Mouse (Mus musculus): ENCODE data around the gene Tspear.
"Not testable (repeated sequence)": the region's sequence is repeated elsewhere in the genome, so short reads cannot be mapped to it uniquely, and the experiment has no call there.

Gene Tspear

DNA sequence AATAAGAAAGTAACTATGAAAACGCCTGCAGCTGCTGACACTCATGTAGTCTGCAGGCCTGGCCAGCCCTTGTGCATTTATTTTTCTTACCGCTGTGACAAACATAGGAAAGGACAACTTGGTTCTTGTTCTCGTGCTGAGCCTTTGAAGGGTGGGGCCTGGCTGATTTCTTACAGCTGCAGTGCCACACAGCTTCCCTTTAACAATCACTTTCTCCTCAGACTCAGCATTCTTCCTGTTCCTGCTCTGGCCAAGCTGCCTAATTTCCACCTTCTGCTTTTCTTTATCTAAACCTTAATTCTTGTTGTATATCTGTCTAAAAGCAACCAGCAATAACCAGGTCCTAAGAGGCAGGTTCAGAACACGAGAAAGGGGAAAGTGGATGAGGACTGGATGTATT, 27.4 kb downstream of the Tspear start:
- no peak for DNase-seq (ENCODE audit: low spot score)

DNA sequence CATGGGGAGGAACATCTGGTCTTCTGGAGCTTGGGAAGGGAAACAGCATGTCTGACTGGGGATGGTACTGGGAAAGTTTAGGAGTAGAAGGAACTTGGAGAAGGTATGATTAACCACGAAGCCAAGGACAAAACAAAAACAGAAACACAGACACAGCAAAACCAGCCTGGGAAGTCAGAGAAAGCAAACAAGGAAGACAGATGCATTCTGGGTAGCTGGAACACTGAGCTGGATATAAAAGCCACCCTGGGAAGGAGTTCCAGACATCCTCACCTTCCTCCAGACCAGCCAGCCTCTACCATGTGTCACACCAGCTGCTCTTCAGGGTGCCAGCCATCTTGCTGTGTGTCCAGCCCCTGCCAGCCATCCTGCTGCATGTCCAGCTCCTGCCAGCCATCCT, 29.1 kb downstream of the Tspear start, which contains the start of gene Gm10142:
Gene Gm10142, plus strand, starts transcription at position 301 of the 400 bp plus-strand sequence.
- DNase-seq (ENCODE audit: low spot score): no peak

DNA sequence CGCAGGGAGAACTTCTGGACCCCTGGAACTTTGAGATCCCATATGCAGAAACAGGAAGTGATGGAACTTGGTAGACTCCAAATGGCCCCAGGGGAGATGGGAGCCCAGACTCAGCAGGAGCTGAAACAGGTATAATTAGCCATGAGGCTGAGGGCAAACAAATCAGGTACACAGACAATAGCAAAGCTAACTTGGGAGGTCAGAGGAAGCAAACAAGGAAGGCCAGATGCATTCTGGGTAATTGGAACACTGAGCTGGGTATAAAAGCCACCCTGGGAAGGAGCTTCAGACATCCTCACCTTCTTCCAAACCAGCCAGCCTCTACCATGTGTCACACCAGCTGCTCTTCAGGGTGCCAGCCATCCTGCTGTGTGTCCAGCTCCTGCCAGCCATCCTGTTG, 33.9 kb downstream of the Tspear start, which contains the start of gene Krtap12-1:
Gene Krtap12-1, plus strand, starts transcription at position 301 of the 400 bp plus-strand sequence.
- not testable (repeated sequence) for DNase-seq (ENCODE audit: low spot score)

- no peak for DNase-seq (ENCODE audit: low spot score)
These were observed 38.5 kb downstream of the Tspear start for GRCm38 (mm10) chr10:77724855-77725254.

DNA sequence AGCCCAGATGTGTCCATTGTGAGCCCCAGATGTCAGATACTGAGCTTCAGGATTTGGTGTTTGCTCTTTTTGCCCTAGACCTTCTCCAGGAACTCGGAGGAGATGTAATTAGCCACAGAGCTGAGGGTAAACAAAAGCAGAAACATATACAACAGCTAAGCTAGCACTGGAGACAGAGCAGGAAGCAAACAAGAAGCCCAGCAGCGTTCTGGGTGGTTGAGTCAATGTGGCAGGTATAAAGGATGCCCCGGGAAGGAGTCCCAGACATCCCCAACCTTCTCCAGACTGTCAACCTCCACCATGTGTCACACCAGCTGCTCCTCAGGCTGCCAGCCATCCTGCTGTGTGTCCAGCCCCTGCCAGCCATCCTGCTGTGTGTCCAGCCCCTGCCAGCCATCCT, 39.8 kb downstream of the Tspear start, which contains the start of gene Gm10100:
Gene Gm10100, plus strand, starts transcription at position 301 of the 400 bp plus-strand sequence.
- no peak for DNase-seq (ENCODE audit: low spot score)

DNA sequence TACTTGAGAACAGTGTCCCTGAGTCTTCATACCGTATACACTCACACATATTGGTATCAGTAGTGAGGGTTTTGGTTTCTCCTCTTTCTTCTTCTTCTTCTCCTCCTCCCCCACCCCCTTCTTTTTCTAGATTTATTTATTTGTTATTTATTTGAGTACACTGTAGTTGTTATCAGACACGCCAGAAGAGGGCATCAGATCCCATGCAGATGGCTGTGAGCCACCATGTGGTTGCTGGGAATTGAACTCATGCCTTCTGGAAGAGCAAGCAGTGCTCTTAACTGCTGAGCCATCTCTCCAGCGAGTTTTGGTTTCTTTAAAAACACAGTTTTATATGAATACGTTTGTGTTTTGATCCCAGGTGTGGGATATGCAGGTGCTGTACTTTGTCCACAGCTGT, 41.9 kb downstream of the Tspear start:
- DNase-seq (ENCODE audit: low spot score): no peak

DNA sequence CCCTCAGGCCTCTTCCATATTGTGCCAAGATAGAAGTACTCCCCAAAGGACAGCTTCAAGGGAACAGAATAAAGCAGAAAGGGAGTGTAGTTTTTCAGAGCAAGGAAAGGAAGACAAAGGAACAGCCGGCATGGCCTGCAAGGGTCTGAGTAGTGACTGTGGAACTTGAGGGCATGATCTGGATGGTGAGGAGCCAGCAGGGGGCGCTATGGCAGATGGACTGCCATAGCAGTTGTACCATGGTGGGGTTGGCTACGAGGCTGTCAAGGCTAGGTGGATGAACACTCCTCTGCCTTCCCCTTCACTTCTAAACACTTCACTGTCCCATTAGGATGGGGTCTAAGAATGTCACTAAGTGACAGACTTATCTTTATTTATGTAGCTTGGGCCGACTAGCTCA, 42.9 kb downstream of the Tspear start:
- no peak for DNase-seq (ENCODE audit: low spot score)

GRCm38 (mm10) chr10:77735928-77736327, 49.6 kb downstream of the Tspear start:
- no peak for DNase-seq (ENCODE audit: low spot score)

GRCm38 (mm10) chr10:77738929-77739328, 52.6 kb downstream of the Tspear start:
- DNase-seq (ENCODE audit: low spot score): no peak

- not testable (repeated sequence) for DNase-seq (ENCODE audit: low spot score)
These were observed 55.7 kb downstream of the Tspear start, which contains the start of gene Gm18596 for GRCm38 (mm10) chr10:77741924-77742688. Gene Gm18596, minus strand, starts transcription at chr10:77742638.

DNA sequence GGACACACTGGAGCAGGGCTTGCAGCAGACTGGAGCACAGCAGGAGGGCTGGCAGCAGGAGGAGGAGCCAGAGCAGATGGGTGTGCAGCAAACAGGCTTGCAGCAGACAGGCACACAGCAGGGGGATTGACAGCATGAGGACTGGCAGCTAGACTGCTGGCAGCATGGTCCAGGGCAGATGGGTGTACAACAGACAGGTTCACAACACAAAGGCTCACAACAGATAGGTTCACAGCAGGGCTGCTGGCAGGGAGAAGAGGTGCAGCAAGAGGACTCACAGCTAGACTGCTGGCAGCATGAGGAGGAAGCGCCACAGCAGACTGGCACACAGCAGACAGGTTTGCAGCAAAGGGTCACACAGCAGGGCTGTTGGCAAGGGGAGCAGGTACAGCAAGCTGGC, 64.3 kb downstream of the Tspear start:
- DNase-seq (ENCODE audit: low spot score): not testable (repeated sequence)

- DNase-seq (ENCODE audit: low spot score): not testable (repeated sequence)
These were observed 64.9 kb downstream of the Tspear start, which contains the start of gene Gm9736 for GRCm38 (mm10) chr10:77751254-77751653. Gene Gm9736, minus strand, starts transcription at chr10:77751354.

DNA sequence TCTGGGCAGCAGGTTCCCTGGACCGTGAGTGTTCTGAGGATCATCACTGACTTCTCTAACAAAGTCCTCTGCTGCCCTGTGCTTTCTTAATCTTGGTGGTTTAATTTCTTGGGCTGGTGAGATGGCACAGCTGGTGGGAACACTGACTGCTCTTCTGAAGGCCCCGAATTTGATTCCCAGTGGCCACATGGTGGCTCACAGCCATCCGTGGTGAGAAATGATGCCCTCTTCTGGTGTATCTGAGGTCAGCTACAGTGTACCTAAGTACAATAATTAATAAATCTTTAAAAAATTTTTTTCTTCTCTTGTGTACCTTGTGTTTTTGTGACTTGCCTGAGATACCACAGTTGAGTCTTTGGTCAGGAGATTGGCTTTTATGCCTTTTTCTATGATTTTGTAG, 65.9 kb downstream of the Tspear start:
- DNase-seq (ENCODE audit: low spot score): not testable (repeated sequence)

- no peak for DNase-seq (ENCODE audit: low spot score)
These were observed 67.1 kb downstream of the Tspear start for GRCm38 (mm10) chr10:77753448-77753847.

GRCm38 (mm10) chr10:77759582-77759981, 73.2 kb downstream of the Tspear start, which contains the start of gene Gm3233:
Gene Gm3233, minus strand, starts transcription at chr10:77759682.
- DNase-seq (ENCODE audit: low spot score): not testable (repeated sequence)

- DNase-seq (ENCODE audit: low spot score): no peak
These were observed 83.4 kb downstream of the Tspear start for GRCm38 (mm10) chr10:77769727-77770126.

DNA sequence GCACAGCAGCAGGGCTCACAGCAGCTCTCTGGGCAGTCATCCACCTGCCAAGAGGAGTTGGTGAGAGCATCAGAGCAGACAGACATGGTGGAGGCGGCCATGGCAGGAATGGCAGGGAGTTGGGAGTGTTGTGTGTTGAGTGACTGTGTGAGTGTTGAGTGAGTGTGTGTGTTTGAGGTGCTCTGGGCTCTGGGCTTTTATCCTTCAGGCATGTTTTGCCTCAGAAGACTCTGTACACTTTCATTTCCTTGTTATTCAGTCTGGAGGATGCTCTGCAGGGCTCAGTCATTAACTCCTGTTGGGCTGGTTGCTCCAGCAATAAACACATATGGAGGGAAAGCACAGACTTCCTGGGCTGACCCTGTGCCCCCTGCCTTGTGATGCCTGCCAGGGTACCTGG, 84.9 kb downstream of the Tspear start, which contains the start of gene Gm3238:
Gene Gm3238, minus strand, starts transcription at position 101 of the 400 bp plus-strand sequence.
- not testable (repeated sequence) for DNase-seq (ENCODE audit: low spot score)

DNA sequence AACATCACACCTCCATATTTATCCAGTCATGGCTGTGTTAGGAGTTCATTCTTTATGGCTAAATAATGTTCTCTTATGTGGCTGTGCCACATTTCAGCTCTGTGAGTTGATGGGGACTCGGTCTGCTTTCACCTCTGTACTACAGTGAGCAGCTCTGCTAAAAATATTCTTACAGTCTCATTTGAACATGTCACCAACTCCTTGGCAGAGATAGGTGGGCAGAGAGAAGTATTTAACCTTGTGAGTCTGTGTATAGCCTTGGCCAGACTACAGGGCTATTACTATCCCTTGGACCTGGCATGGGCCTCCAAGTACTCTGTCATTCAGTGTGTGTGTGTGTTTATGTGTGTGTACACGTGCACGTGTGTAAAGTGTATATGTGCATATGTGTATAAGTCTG, 85.8 kb downstream of the Tspear start:
- not testable (repeated sequence) for DNase-seq (ENCODE audit: low spot score)

GRCm38 (mm10) chr10:77776844-77777243, 90.5 kb downstream of the Tspear start, which contains the start of gene Gm7138:
Gene Gm7138, minus strand, starts transcription at chr10:77776944.
- not testable (repeated sequence) for DNase-seq (ENCODE audit: low spot score)

GRCm38 (mm10) chr10:77782442-77782841, 96.1 kb downstream of the Tspear start, which contains the start of gene Gm3250:
Gene Gm3250, minus strand, starts transcription at chr10:77782542.
- not testable (repeated sequence) for DNase-seq (ENCODE audit: low spot score)

GRCm38 (mm10) chr10:77783396-77783795, 97.0 kb downstream of the Tspear start:
- not testable (repeated sequence) for DNase-seq (ENCODE audit: low spot score)

DNA sequence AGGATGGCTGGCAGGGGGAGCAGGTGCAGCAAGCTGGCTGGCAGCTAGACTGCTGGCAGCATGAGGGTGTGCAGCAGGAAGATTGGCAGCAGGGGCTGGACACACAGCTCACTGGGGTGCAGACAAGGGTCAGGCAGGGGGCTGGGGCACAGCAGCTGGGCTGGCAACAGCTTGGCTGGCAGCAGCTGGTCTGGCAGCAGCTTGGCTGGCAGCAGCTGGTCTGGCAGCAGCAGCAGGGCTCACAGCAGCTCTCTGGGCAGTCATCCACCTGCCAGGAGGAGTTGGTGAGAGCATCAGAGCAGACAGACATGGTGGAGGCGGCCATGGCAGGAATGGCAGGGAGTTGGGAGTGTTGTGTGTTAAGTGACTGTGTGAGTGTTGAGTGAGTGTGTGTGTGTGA, 101.5 kb downstream of the Tspear start, which contains the start of gene Gm7137:
Gene Gm7137, minus strand, starts transcription at position 325 of the 400 bp plus-strand sequence.
- not testable (repeated sequence) for DNase-seq (ENCODE audit: low spot score)

DNA sequence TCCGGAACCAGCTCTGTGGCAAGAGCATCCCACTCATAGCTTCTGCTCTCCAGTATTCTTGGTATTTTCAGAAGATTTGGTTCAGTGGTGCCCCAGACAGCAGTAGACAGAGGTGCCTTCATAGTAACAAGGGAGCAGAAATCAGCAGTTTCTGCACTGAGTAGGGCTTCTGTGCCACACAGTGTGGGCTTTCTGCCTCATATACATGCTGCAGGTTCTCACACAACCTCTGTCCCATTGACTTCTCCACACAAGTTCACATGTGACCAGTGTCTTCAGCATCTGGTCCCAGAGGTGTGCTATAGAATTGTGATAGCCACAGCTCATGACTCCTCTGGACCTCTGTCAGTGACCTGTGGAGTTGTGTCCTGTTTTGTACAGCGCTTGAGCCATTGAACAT, 102.3 kb downstream of the Tspear start:
- no peak for DNase-seq (ENCODE audit: low spot score)

Measured in ovary, adult 18-20 months (tissue).